Mouse (Mus musculus) liver, postnatal 0 days (tissue): Measurements from ENCODE around the gene Mad1l1. TPM values are rescaled to one million over a fixed set of nuclear protein-coding genes. Genes with fewer than 3 reads are reported as not detected.
A peak's percentile ranks its signal among the peaks of the same experiment; 100 is the strongest.

ENCODE experiments used
- ATAC-seq: fragments of 200-750 bp; cut with Nextera tagmentation; 2 replicates; pipeline ENCODE4 v1.8.0; 2017; ENCODE audit warnings: mild to moderate bottlenecking, moderate library complexity
- DNase-seq: peaks from one replicate; pipeline ENCODE4 v3.0.0-alpha.2; 2016
- H3K27ac ChIP-seq: fragments of 300-500 bp; sonication (generic); 2 replicates; pipeline ENCODE4 v1.5.1; 2014; ENCODE audit warnings: antibody characterized with exemption, moderate library complexity, mild to moderate bottlenecking, low read depth
- H3K27me3 ChIP-seq: fragments of 300-500 bp; sonication (generic); 2 replicates; pipeline ENCODE4 v1.6.1; 2014; ENCODE audit warnings: low read length, control low read depth, mixed read lengths; ENCODE audit not compliant: insufficient read depth
- H3K36me3 ChIP-seq: fragments of 300-500 bp; sonication (generic); replicated peaks from 2 replicates; pipeline ENCODE4 v1.6.1; 2014; ENCODE audit warnings: mild to moderate bottlenecking, control low read depth, low read length, moderate library complexity, mixed read lengths; ENCODE audit not compliant: insufficient read depth
- H3K4me1 ChIP-seq: fragments of 300-500 bp; sonication (generic); 2 replicates; pipeline ENCODE4 v1.6.1; 2014; ENCODE audit warnings: antibody characterized with exemption, mild to moderate bottlenecking, control low read depth; ENCODE audit not compliant: insufficient read depth
- H3K4me2 ChIP-seq: fragments of 300-500 bp; sonication (generic); 2 replicates; pipeline ENCODE4 v1.6.1; 2014; ENCODE audit warnings: low read depth, mild to moderate bottlenecking, low read length, moderate library complexity, mixed read lengths
- H3K4me3 ChIP-seq: fragments of 300-500 bp; sonication (generic); 2 replicates; pipeline ENCODE4 v1.5.1; 2014; ENCODE audit warnings: low read depth, low read length
- H3K9ac ChIP-seq: fragments of 300-500 bp; sonication (generic); replicated peaks from 2 replicates; pipeline ENCODE4 v1.6.1; 2014; ENCODE audit warnings: mild to moderate bottlenecking, moderate library complexity
- H3K9me3 ChIP-seq: fragments of 300-500 bp; sonication (generic); 2 replicates; pipeline ENCODE4 v1.6.1; 2016; ENCODE audit warnings: mild to moderate bottlenecking, control low read depth, low read length, mixed read lengths
- CTCF ChIP-seq: sonication (generic); IDR thresholded peaks from 2 replicates; pipeline ENCODE4 v1.5.1; 2016; ENCODE audit warnings: antibody characterized with exemption, low read depth
- EP300 ChIP-seq: IDR thresholded peaks from 2 replicates; pipeline ENCODE4 v1.6.1; 2016; ENCODE audit warnings: antibody characterized with exemption, low read depth, mild to moderate bottlenecking
- WGBS: fragments of 180-500 bp; shearing (Covaris S2); extraction: QIAGEN DNeasy Blood & Tissue Kit; methylation state at CpG from one replicate; pipeline ENCODE4 v1.1.7; 2014; ENCODE audit not compliant: insufficient replicate concordance; 5-methylcytosine and 5-hydroxymethylcytosine counted together
- polyA plus RNA-seq: library from polyadenylated mRNA; unstranded; fragments of >200 nt; fragmentation: Nextera tagmentation; extraction: Ambion mirVana; gene quantifications from 2 replicates; pipeline ENCODE4 v1.2.1, GENCODE M21; 2015

Mad1l1 gene
- polyA plus RNA-seq, 1 experiment from 2014 or later, result 17.0 TPM

DNA sequence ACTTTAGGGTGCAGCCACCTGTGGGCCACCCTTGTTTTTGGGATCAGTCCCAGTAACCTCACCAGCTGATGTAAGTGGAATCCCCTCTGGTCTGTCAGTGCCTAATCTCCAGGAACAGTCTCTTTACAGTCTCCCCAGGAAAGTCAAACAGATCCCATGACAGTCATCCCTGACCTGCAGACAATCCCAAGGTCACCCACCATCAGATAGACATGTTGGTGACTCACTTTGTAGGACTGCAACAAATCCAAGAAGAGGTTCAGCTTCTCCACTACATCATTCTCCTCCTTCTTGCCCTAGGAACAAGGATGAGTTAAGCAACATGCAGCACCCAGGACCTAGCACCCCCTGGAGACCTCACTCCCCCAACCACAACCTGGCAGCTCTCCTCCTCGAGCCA, 24.7 kb upstream of the Mad1l1 start:
- H3K4me1 ChIP-seq, result no peaks in the 10 kb centered on the region
- H3K9me3 ChIP-seq, result no peaks in the 10 kb centered on the region
- TF ChIP-seq EP300 (no peak), CTCF (no peak)
- H3K9ac ChIP-seq, result no peak overlapping the region
- WGBS, result 55% methylated on average over 1 of the region's 1 CpGs
- peaks cover 34% of the 10 kb centered on the region for H3K36me3 ChIP-seq
- no peak overlapping the region for H3K4me2 ChIP-seq
- H3K4me3 ChIP-seq, result no peak overlapping the region
- H3K27me3 ChIP-seq, result no peaks in the 10 kb centered on the region
- ATAC-seq, result no peak
- no peak for DNase-seq
- H3K27ac ChIP-seq, result no peak overlapping the region

GRCm38 (mm10) chr5:140345244-140345643, 23.9 kb upstream of the Mad1l1 start:
- ATAC-seq (no peak), DNase-seq (no peak)
- 71% methylated on average over 4 of the region's 4 CpGs for WGBS
- no peaks in the 10 kb centered on the region for H3K9me3 ChIP-seq
- H3K27me3 ChIP-seq, result no peaks in the 10 kb centered on the region
- TF ChIP-seq EP300 (no peak), CTCF (no peak)
- no peaks in the 10 kb centered on the region for H3K4me1 ChIP-seq
- H3K27ac ChIP-seq, result no peak overlapping the region
- H3K9ac ChIP-seq, result no peak overlapping the region
- H3K4me2 ChIP-seq, result no peak overlapping the region
- H3K36me3 ChIP-seq, result peaks cover 30% of the 10 kb centered on the region
- no peak overlapping the region for H3K4me3 ChIP-seq

GRCm38 (mm10) chr5:140342880-140343279, 21.5 kb upstream of the Mad1l1 start:
- no peak for ATAC-seq
- WGBS, result 83% methylated on average over 4 of the region's 4 CpGs

DNA sequence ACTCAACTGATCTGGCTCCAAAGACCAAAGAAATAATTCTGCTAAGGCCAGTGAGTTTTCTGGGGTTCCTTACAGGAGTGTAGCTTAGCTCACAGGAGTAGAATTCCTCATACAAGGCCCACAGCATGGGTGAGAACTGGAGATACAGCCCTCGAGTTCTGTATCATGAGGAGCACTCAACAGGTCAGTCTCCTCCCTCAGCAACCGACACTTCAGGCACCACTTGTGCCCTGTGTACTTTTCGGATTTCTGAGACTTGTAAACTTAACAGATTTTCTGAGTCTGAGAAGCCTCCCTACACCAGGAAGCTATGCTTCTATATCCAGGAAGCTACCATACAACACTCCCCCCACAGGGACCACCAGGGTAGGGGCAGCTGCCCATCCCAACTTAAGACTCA, 18.5 kb upstream of the Mad1l1 start:
- H3K9ac ChIP-seq, result no peak overlapping the region
- H3K36me3 ChIP-seq, result peaks cover 21% of the 10 kb centered on the region
- no peak overlapping the region for H3K27ac ChIP-seq
- ATAC-seq (no peak), DNase-seq (no peak)
- H3K9me3 ChIP-seq, result no peaks in the 10 kb centered on the region
- 75% methylated on average over 3 of the region's 3 CpGs for whole genome bisulfite sequencing
- H3K4me1 ChIP-seq, result no peaks in the 10 kb centered on the region
- H3K4me2 ChIP-seq, result no peak overlapping the region
- no peak overlapping the region for H3K4me3 ChIP-seq
- no peak for TF ChIP-seq EP300
- no peak for TF ChIP-seq CTCF
- H3K27me3 ChIP-seq, result no peaks in the 10 kb centered on the region

More at GRCm38 (mm10) chr5:140342880-140343279, 21.5 kb upstream of the Mad1l1 start:
- Histone ChIP-seq H3K4me2 (no peak overlapping the region), H3K9me3 (no peaks in the 10 kb centered on the region), H3K4me3 (no peak overlapping the region), H3K27me3 (no peaks in the 10 kb centered on the region), H3K4me1 (no peaks in the 10 kb centered on the region), H3K27ac (no peak overlapping the region), H3K36me3 (peaks cover 36% of the 10 kb centered on the region), H3K9ac (no peak overlapping the region)
- DNase-seq, result no peak
- TF ChIP-seq CTCF (peak; percentile 41), EP300 (no peak)

- Histone ChIP-seq H3K4me2 (no peak overlapping the region), H3K4me1 (no peaks in the 10 kb centered on the region), H3K9ac (no peak overlapping the region), H3K4me3 (no peak overlapping the region), H3K9me3 (no peaks in the 10 kb centered on the region), H3K36me3 (peaks cover 18% of the 10 kb centered on the region), H3K27me3 (no peaks in the 10 kb centered on the region), H3K27ac (no peak overlapping the region)
- DNase-seq, result no peak
- TF ChIP-seq CTCF, result peak; percentile 47
- TF ChIP-seq EP300, result no peak
- no peak for ATAC-seq
- WGBS, result 94% methylated on average over 4 of the region's 4 CpGs
These were observed 17.4 kb upstream of the Mad1l1 start for GRCm38 (mm10) chr5:140338779-140339178.

DNA sequence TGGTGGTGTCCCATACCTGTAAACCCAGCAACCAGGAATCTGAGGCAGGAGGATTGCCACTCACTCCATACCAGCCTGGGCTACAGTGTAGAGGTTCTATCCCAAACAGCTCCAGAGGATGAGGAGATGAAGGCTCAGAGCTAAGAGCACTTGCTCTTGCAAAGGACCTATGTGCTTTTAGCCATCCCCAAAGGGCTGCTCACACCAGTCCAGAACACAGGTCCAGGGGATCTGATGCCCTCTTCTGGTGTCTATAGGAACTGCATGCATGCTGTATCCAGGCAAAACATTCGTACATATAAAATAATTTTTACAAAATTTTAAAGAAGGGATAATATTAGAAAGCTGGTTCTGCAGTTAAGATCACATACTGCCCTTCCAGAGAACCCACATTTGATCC, 15.3 kb upstream of the Mad1l1 start:
- WGBS, result 64% methylated on average over 1 of the region's 1 CpGs
- Histone ChIP-seq H3K9me3 (no peaks in the 10 kb centered on the region), H3K4me1 (peaks cover 7% of the 10 kb centered on the region; the same call in 1 of the 2 replicates), H3K4me3 (no peak overlapping the region), H3K27me3 (no peaks in the 10 kb centered on the region), H3K9ac (no peak overlapping the region), H3K27ac (no peak overlapping the region), H3K36me3 (peaks cover 13% of the 10 kb centered on the region), H3K4me2 (no peak overlapping the region)
- DNase-seq (peak; percentile 54), ATAC-seq (no peak)
- no peak for TF ChIP-seq EP300
- TF ChIP-seq CTCF, result peak; percentile 79

DNA sequence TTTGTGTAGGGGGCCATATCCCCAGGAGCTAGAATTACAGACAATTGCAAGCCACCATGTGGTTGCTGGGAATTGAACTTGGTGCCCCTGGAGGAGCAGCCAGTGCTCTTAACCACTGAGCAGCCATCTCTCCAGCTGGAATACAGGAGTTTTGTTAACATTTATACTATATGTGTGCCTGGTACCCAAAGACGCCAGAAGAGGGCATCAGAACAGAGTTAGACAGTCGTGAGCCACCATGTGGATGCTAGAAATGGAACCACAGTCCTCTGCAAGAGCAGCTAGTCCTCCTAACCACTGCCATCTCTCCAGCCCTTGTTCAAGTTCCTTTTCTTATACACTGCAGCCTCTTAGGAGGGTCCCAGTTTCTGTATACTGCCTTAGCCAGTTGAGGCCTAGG, 12.3 kb upstream of the Mad1l1 start:
- no peak overlapping the region for H3K4me3 ChIP-seq
- no peaks in the 10 kb centered on the region for H3K9me3 ChIP-seq
- no peak overlapping the region for H3K27ac ChIP-seq
- TF ChIP-seq CTCF, result peak; percentile 55
- no peak for TF ChIP-seq EP300
- H3K4me2 ChIP-seq, result no peak overlapping the region
- ATAC-seq (no peak), DNase-seq (no peak)
- H3K4me1 ChIP-seq, result peaks cover 15% of the 10 kb centered on the region
- H3K27me3 ChIP-seq, result no peaks in the 10 kb centered on the region
- WGBS, result 24% methylated on average over 2 of the region's 2 CpGs
- peaks cover 10% of the 10 kb centered on the region for H3K36me3 ChIP-seq
- no peak overlapping the region for H3K9ac ChIP-seq
